Mouse (Mus musculus): Measurements from ENCODE around the gene Stxbp5. TPM values are rescaled to one million over a fixed set of nuclear protein-coding genes. Genes with fewer than 3 reads are reported as not detected.

Stxbp5 gene
- polyA plus RNA-seq, 1 experiment from 2014 or later: 7.8 TPM

GRCm38 (mm10) chr10:9839408-9839807, 61.5 kb downstream of the Stxbp5 start:
- WGBS: 73% methylated on average over 7 of the region's 7 CpGs
- ATAC-seq (replicated peaks): no peak
- no peak overlapping the region for H3K4me2 ChIP-seq (replicated peaks)
- H3K27me3 ChIP-seq: no peaks in the 10 kb centered on the region
- no peak overlapping the region for H3K9ac ChIP-seq (replicated peaks)
- H3K4me1 ChIP-seq: no peaks in the 10 kb centered on the region
- no peak overlapping the region for H3K4me3 ChIP-seq
- H3K9me3 ChIP-seq: no peaks in the 10 kb centered on the region
- H3K27ac ChIP-seq (replicated peaks): no peak overlapping the region
- no peaks in the 10 kb centered on the region for H3K36me3 ChIP-seq

GRCm38 (mm10) chr10:9834986-9835385, 65.9 kb downstream of the Stxbp5 start:
- H3K4me2 ChIP-seq (replicated peaks): no peak overlapping the region
- no peaks in the 10 kb centered on the region for H3K9me3 ChIP-seq
- no peaks in the 10 kb centered on the region for H3K27me3 ChIP-seq
- no peak overlapping the region for H3K9ac ChIP-seq (replicated peaks)
- no peak for ATAC-seq (replicated peaks)
- H3K4me1 ChIP-seq: peaks cover 4% of the 10 kb centered on the region; the same call in 1 of the 2 replicates
- 88% methylated on average over 4 of the region's 4 CpGs for WGBS
- no peaks in the 10 kb centered on the region for H3K36me3 ChIP-seq
- H3K4me3 ChIP-seq: no peak overlapping the region
- H3K27ac ChIP-seq (replicated peaks): no peak overlapping the region

- H3K9ac ChIP-seq (replicated peaks): no peak overlapping the region
- peaks cover 4% of the 10 kb centered on the region; the same call in 1 of the 2 replicates for H3K4me1 ChIP-seq
- no peaks in the 10 kb centered on the region for H3K9me3 ChIP-seq
- H3K36me3 ChIP-seq: no peaks in the 10 kb centered on the region
- H3K4me3 ChIP-seq: no peak overlapping the region
- no peak overlapping the region for H3K4me2 ChIP-seq (replicated peaks)
- 0 out of 2 replicates have a peak overlapping the region, but pooled peaks have one; percentile 31 for H3K27ac ChIP-seq (replicated peaks)
- peak; percentile 78 for ATAC-seq (replicated peaks)
- 62% methylated on average over 4 of the region's 4 CpGs for WGBS
- H3K27me3 ChIP-seq: no peaks in the 10 kb centered on the region
Measured at GRCm38 (mm10) chr10:9832937-9833336, 67.9 kb downstream of the Stxbp5 start.

GRCm38 (mm10) chr10:9829744-9830143, 71.1 kb downstream of the Stxbp5 start:
- H3K4me1 ChIP-seq: peaks cover 4% of the 10 kb centered on the region; the same call in 1 of the 2 replicates
- H3K4me2 ChIP-seq (replicated peaks): no peak overlapping the region
- no peak overlapping the region for H3K9ac ChIP-seq (replicated peaks)
- H3K27ac ChIP-seq (replicated peaks): no peak overlapping the region
- 89% methylated on average over 3 of the region's 3 CpGs for WGBS
- no peaks in the 10 kb centered on the region for H3K27me3 ChIP-seq
- no peak overlapping the region for H3K4me3 ChIP-seq
- ATAC-seq (replicated peaks): no peak
- no peaks in the 10 kb centered on the region for H3K36me3 ChIP-seq
- no peaks in the 10 kb centered on the region for H3K9me3 ChIP-seq

- H3K9me3 ChIP-seq: no peaks in the 10 kb centered on the region
- no peaks in the 10 kb centered on the region for H3K27me3 ChIP-seq
- no peak overlapping the region for H3K27ac ChIP-seq (replicated peaks)
- no peak overlapping the region for H3K4me3 ChIP-seq
- H3K4me1 ChIP-seq: no peaks in the 10 kb centered on the region
- ATAC-seq (replicated peaks): no peak
- H3K4me2 ChIP-seq (replicated peaks): no peak overlapping the region
- no peaks in the 10 kb centered on the region for H3K36me3 ChIP-seq
- H3K9ac ChIP-seq (replicated peaks): no peak overlapping the region
- 65% methylated on average over 6 of the region's 6 CpGs for WGBS
Measured at GRCm38 (mm10) chr10:9821299-9821698, 79.6 kb downstream of the Stxbp5 start.

- Histone ChIP-seq H3K27me3 (no peaks in the 10 kb centered on the region), H3K9ac (replicated peaks) (no peak overlapping the region), H3K36me3 (no peaks in the 10 kb centered on the region), H3K4me2 (replicated peaks) (no peak overlapping the region), H3K27ac (replicated peaks) (no peak overlapping the region), H3K4me3 (no peak overlapping the region), H3K9me3 (no peaks in the 10 kb centered on the region), H3K4me1 (no peaks in the 10 kb centered on the region)
- WGBS: 96% methylated on average over 7 of the region's 7 CpGs
- no peak for ATAC-seq (replicated peaks)
Measured at GRCm38 (mm10) chr10:9818574-9818973, 82.3 kb downstream of the Stxbp5 start.

- no peaks in the 10 kb centered on the region for H3K4me1 ChIP-seq
- ATAC-seq (replicated peaks): peak; percentile 94
- H3K36me3 ChIP-seq: no peaks in the 10 kb centered on the region
- no peak overlapping the region for H3K27ac ChIP-seq (replicated peaks)
- H3K27me3 ChIP-seq: no peaks in the 10 kb centered on the region
- H3K4me3 ChIP-seq: no peak overlapping the region
- H3K9me3 ChIP-seq: no peaks in the 10 kb centered on the region
- H3K9ac ChIP-seq (replicated peaks): no peak overlapping the region
- no peak overlapping the region for H3K4me2 ChIP-seq (replicated peaks)
- WGBS: 71% methylated on average over 4 of the region's 4 CpGs
Measured at GRCm38 (mm10) chr10:9813926-9814325, 87.0 kb downstream of the Stxbp5 start.

- no peak for ATAC-seq (replicated peaks)
- no peak overlapping the region for H3K4me3 ChIP-seq
- no peak overlapping the region for H3K9ac ChIP-seq (replicated peaks)
- 80% methylated on average over 2 of the region's 2 CpGs for WGBS
- no peak overlapping the region for H3K27ac ChIP-seq (replicated peaks)
- no peaks in the 10 kb centered on the region for H3K27me3 ChIP-seq
- H3K4me2 ChIP-seq (replicated peaks): no peak overlapping the region
- H3K9me3 ChIP-seq: no peaks in the 10 kb centered on the region
- H3K4me1 ChIP-seq: no peaks in the 10 kb centered on the region
- H3K36me3 ChIP-seq: no peaks in the 10 kb centered on the region
Measured at GRCm38 (mm10) chr10:9807596-9807995, 93.3 kb downstream of the Stxbp5 start.

- Histone ChIP-seq H3K4me2 (replicated peaks) (no peak overlapping the region), H3K9ac (replicated peaks) (no peak overlapping the region), H3K27me3 (no peaks in the 10 kb centered on the region), H3K9me3 (no peaks in the 10 kb centered on the region), H3K36me3 (no peaks in the 10 kb centered on the region), H3K4me3 (no peak overlapping the region), H3K4me1 (no peaks in the 10 kb centered on the region), H3K27ac (replicated peaks) (no peak overlapping the region)
- 31% methylated on average over 3 of the region's 3 CpGs for WGBS
- peak; percentile 75; the same call in 1 of the 2 replicates for ATAC-seq (replicated peaks)
Measured at GRCm38 (mm10) chr10:9805341-9805740, 95.5 kb downstream of the Stxbp5 start.

- no peaks in the 10 kb centered on the region for H3K4me1 ChIP-seq
- no peaks in the 10 kb centered on the region for H3K27me3 ChIP-seq
- no peak overlapping the region for H3K4me2 ChIP-seq (replicated peaks)
- 48% methylated on average over 2 of the region's 2 CpGs for WGBS
- no peak overlapping the region for H3K9ac ChIP-seq (replicated peaks)
- H3K4me3 ChIP-seq: no peak overlapping the region
- H3K9me3 ChIP-seq: no peaks in the 10 kb centered on the region
- no peak for ATAC-seq (replicated peaks)
- H3K36me3 ChIP-seq: peaks cover 2% of the 10 kb centered on the region; the same call in 1 of the 2 replicates
- H3K27ac ChIP-seq (replicated peaks): no peak overlapping the region
Measured at GRCm38 (mm10) chr10:9803126-9803525, 97.8 kb downstream of the Stxbp5 start.

- no peaks in the 10 kb centered on the region for H3K27me3 ChIP-seq
- H3K9ac ChIP-seq (replicated peaks): no peak overlapping the region
- H3K9me3 ChIP-seq: no peaks in the 10 kb centered on the region
- no peak for ATAC-seq (replicated peaks)
- H3K27ac ChIP-seq (replicated peaks): no peak overlapping the region
- H3K36me3 ChIP-seq: peaks cover 16% of the 10 kb centered on the region
- no peak overlapping the region for H3K4me2 ChIP-seq (replicated peaks)
- H3K4me1 ChIP-seq: no peaks in the 10 kb centered on the region
- no peak overlapping the region for H3K4me3 ChIP-seq
- 42% methylated on average over 1 of the region's 1 CpGs for WGBS
Measured at GRCm38 (mm10) chr10:9801571-9801970, 99.3 kb downstream of the Stxbp5 start.

- H3K4me1 ChIP-seq: no peaks in the 10 kb centered on the region
- no peak for ATAC-seq (replicated peaks)
- no peaks in the 10 kb centered on the region for H3K9me3 ChIP-seq
- H3K4me3 ChIP-seq: no peak overlapping the region
- H3K27me3 ChIP-seq: no peaks in the 10 kb centered on the region
- no peak overlapping the region for H3K9ac ChIP-seq (replicated peaks)
- H3K4me2 ChIP-seq (replicated peaks): no peak overlapping the region
- H3K27ac ChIP-seq (replicated peaks): no peak overlapping the region
- H3K36me3 ChIP-seq: peaks cover 18% of the 10 kb centered on the region
- WGBS: 75% methylated on average over 1 of the region's 1 CpGs
Measured at GRCm38 (mm10) chr10:9799085-9799484, 101.8 kb downstream of the Stxbp5 start.

GRCm38 (mm10) chr10:9796429-9796828, 104.5 kb downstream of the Stxbp5 start:
- Histone ChIP-seq H3K4me2 (replicated peaks) (no peak overlapping the region), H3K36me3 (peaks cover 18% of the 10 kb centered on the region), H3K9ac (replicated peaks) (no peak overlapping the region), H3K27me3 (no peaks in the 10 kb centered on the region), H3K9me3 (no peaks in the 10 kb centered on the region), H3K4me1 (no peaks in the 10 kb centered on the region), H3K27ac (replicated peaks) (no peak overlapping the region), H3K4me3 (no peak overlapping the region)
- WGBS: 100% methylated on average over 1 of the region's 1 CpGs
- ATAC-seq (replicated peaks): no peak
